In the genomic region with DNA sequence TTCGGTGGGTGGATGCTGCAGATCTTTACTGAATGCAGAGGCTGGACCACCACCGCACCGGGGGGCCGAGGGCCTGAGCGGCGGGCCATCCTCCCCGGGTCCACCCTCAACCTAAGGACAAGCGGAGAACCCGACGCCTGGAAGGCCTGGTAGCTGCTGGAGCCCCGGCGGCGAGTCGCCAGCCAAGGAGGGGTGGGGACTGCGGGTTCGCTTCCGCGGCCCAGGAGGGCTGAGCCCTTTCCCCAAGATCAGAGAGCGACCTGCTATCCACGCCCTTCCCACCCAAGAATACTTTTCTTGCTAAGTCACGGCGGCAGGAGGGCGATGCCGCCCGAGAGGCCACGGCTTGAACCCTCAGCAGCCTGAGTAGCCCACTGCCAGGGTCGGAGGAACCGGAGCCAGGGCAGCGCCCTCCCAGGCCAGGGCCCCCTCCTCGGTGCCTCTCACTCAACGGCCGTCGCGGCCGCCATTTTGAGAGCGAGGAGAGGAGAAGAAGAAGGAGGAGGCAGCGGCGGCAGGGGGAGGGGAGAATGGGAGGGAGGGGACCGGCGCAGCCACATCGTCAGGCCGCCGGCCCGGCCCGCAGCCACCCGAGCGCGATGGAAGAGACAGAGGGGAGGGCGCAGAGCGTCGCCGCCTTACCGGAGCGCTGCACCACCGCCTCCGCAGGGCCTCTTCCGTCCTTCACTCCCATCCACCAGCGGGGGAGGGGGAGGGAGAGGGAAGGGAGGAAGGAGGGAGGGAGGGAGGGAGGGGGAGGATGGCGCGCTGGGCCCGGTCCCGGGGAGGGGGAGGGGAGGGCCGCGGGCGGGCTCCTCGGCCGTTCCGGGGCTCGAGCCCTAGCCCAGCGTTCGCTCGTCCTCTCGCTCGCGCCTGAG, we compare ENCODE assay signal across 8 mouse cellular contexts. TPM values are rescaled to one million over a fixed set of nuclear protein-coding genes. Genes with fewer than 3 reads are reported as not detected.
DNase-seq lines count a peak whose midpoint lies in the region; ATAC-seq lines count a peak whose summit lies in the region.

No protein-coding gene starts in this region.

- DNase-seq in c-Kit-negative CD71-positive TER-119-positive erythroid progenitor cells, embryonic 14.5 days (ENCODE audit: low read depth, low spot score) = peak; percentile 74
- peak; percentile 87 for DNase-seq in forebrain, embryonic 10.5 days (ENCODE audit: extremely low spot score, low spot score)
- DNase-seq in kidney, postnatal 36 days = peak; percentile 86 to 91
- peak; percentile 62 for DNase-seq in telencephalon, adult 2 months (ENCODE audit: low read depth, low spot score)

- H3K27ac ChIP-seq in forebrain, embryonic 10.5 days = peak overlapping the region; percentile 99
- H3K27ac ChIP-seq in heart, embryonic 16.5 days (ENCODE audit: low read length) = peak overlapping the region; percentile 98
- peak overlapping the region; percentile 100 for H3K27ac ChIP-seq in liver, embryonic 15.5 days (replicated peaks)
- peak overlapping the region; percentile 95 for H3K27ac ChIP-seq in neural tube, embryonic 12.5 days

- under 1% methylated on average over 46 of the region's 75 CpGs for WGBS in forebrain, embryonic 10.5 days
- under 1% methylated on average over 51 of the region's 75 CpGs for WGBS in heart, embryonic 16.5 days
- under 1% methylated on average over 66 of the region's 75 CpGs for WGBS in liver, embryonic 15.5 days (ENCODE audit: insufficient replicate concordance)
- under 1% methylated on average over 54 of the region's 75 CpGs for WGBS in neural tube, embryonic 12.5 days

- H3K9ac ChIP-seq in heart, embryonic 16.5 days (ENCODE audit: low read length) = peak overlapping the region; percentile 96
- H3K9ac ChIP-seq in liver, embryonic 15.5 days = peak overlapping the region; percentile 98
- H3K9ac ChIP-seq in neural tube, embryonic 12.5 days = peak overlapping the region; percentile 99

- peaks cover 38% of the 10 kb centered on the region for H3K4me1 ChIP-seq in forebrain, embryonic 10.5 days
- peaks cover 31% of the 10 kb centered on the region for H3K4me1 ChIP-seq in heart, embryonic 16.5 days (ENCODE audit: control insufficient read depth, insufficient read depth, low read length)
- H3K4me1 ChIP-seq in liver, embryonic 15.5 days (replicated peaks) = peaks cover 43% of the 10 kb centered on the region
- peaks cover 14% of the 10 kb centered on the region for H3K4me1 ChIP-seq in neural tube, embryonic 12.5 days

- no peaks in the 10 kb centered on the region for H3K27me3 ChIP-seq in forebrain, embryonic 10.5 days (ENCODE audit: poor library complexity, severe bottlenecking)
- H3K27me3 ChIP-seq in heart, embryonic 16.5 days (ENCODE audit: control insufficient read depth, insufficient read depth, low read length) = no peaks in the 10 kb centered on the region
- no peaks in the 10 kb centered on the region for H3K27me3 ChIP-seq in liver, embryonic 15.5 days
- H3K27me3 ChIP-seq in neural tube, embryonic 12.5 days (replicated peaks) = no peaks in the 10 kb centered on the region

- peak overlapping the region; percentile 99 for H3K4me3 ChIP-seq in forebrain, embryonic 10.5 days
- H3K4me3 ChIP-seq in heart, embryonic 16.5 days (ENCODE audit: low read length) = peak overlapping the region; percentile 99
- H3K4me3 ChIP-seq in liver, embryonic 15.5 days (replicated peaks) = peak overlapping the region; percentile 98
- peak overlapping the region; percentile 100 for H3K4me3 ChIP-seq in neural tube, embryonic 12.5 days

- peak overlapping the region; percentile 87 for H3K4me2 ChIP-seq in heart, embryonic 16.5 days (ENCODE audit: low read depth, low read length)
- H3K4me2 ChIP-seq in liver, embryonic 15.5 days = peak overlapping the region; percentile 81
- H3K4me2 ChIP-seq in neural tube, embryonic 12.5 days (replicated peaks) = peak overlapping the region; percentile 78

- H3K9me3 ChIP-seq in forebrain, embryonic 10.5 days = no peaks in the 10 kb centered on the region
- H3K9me3 ChIP-seq in heart, embryonic 16.5 days (replicated peaks; ENCODE audit: control insufficient read depth, low read length) = no peaks in the 10 kb centered on the region
- H3K9me3 ChIP-seq in liver, embryonic 15.5 days (replicated peaks) = no peaks in the 10 kb centered on the region
- H3K9me3 ChIP-seq in neural tube, embryonic 12.5 days = no peaks in the 10 kb centered on the region

- H3K36me3 ChIP-seq in forebrain, embryonic 10.5 days (replicated peaks) = 0 out of 2 replicates have a peak, but pooled peaks cover 2% of the 10 kb centered on the region
- no peaks in the 10 kb centered on the region for H3K36me3 ChIP-seq in heart, embryonic 16.5 days (ENCODE audit: control insufficient read depth, insufficient read depth)
- no peaks in the 10 kb centered on the region for H3K36me3 ChIP-seq in liver, embryonic 15.5 days (replicated peaks)
- H3K36me3 ChIP-seq in neural tube, embryonic 12.5 days = no peaks in the 10 kb centered on the region

- ATAC-seq in CD4-positive, CD25-positive, alpha-beta regulatory T cell, adult 4 months = peak; percentile 65
- ATAC-seq in heart, embryonic 16.5 days (replicated peaks; ENCODE audit: extremely low read depth, insufficient read depth, low FRiP score) = peak; percentile 78
- ATAC-seq in liver, embryonic 15.5 days (ENCODE audit: insufficient read depth) = peak; percentile 78
- peak; percentile 84 for ATAC-seq in neural tube, embryonic 12.5 days (ENCODE audit: low FRiP score, low read depth)

RNA-seq across cellular contexts. Expression of a gene that starts 0.9 kb away (rescaled TPM):
- polyA plus RNA-seq in CD4-positive, CD25-positive, alpha-beta regulatory T cell, adult 4 months (2017; shearing (Covaris generic)) = 10 to 100 TPM; 63.6 to 82.3 TPM
- 45.1 and 48.5 TPM in 2 replicates for polyA plus RNA-seq in forebrain, embryonic 10.5 days (2016; fragmentation: Nextera tagmentation; extraction: Ambion mirVana)
- 41.7 and 53.1 TPM in 2 replicates for polyA plus RNA-seq in heart, embryonic 16.5 days (2015; fragmentation: Nextera tagmentation; extraction: Ambion mirVana)
- polyA plus RNA-seq in liver, embryonic 15.5 days (2015; fragmentation: Nextera tagmentation; extraction: Ambion mirVana) = 25.4 and 29.4 TPM in 2 replicates
- 73.0 and 82.4 TPM in 2 replicates for polyA plus RNA-seq in neural tube, embryonic 12.5 days (2016; fragmentation: Nextera tagmentation; extraction: Ambion mirVana)

RNA-seq across cellular contexts. Expression of a gene that starts 47.0 kb away (rescaled TPM):
- 10 to 100 TPM; 29.2 to 36.8 TPM for polyA plus RNA-seq in CD4-positive, CD25-positive, alpha-beta regulatory T cell, adult 4 months (2017; shearing (Covaris generic))
- polyA plus RNA-seq in forebrain, embryonic 10.5 days (2016; fragmentation: Nextera tagmentation; extraction: Ambion mirVana) = 71.6 and 73.4 TPM in 2 replicates
- 30.4 and 33.0 TPM in 2 replicates for polyA plus RNA-seq in heart, embryonic 16.5 days (2015; fragmentation: Nextera tagmentation; extraction: Ambion mirVana)
- 18.4 and 19.5 TPM in 2 replicates for polyA plus RNA-seq in liver, embryonic 15.5 days (2015; fragmentation: Nextera tagmentation; extraction: Ambion mirVana)
- polyA plus RNA-seq in neural tube, embryonic 12.5 days (2016; fragmentation: Nextera tagmentation; extraction: Ambion mirVana) = 46.2 and 53.8 TPM in 2 replicates

Comparison
In these comparisons a context has a peak if more than half of its experiments do, and no peak if none do; other contexts are left out.
1. Peak in every context shown above with its lines: DNase-seq, ATAC-seq, H3K4me3 ChIP-seq and H3K27ac ChIP-seq.